Mouse (Mus musculus) MEL (cell line): Measurements from ENCODE around the gene Cyp27b1. TPM values are rescaled to one million over a fixed set of nuclear protein-coding genes. Genes with fewer than 3 reads are reported as not detected.

Experiments
- polyA plus RNA-seq, 2 experiments: library from polyadenylated mRNA; stranded (reverse) in 1 of 2; unstranded in 1 of 2; fragments of >175 nt in 1 of 2; fragments of >200 nt in 1 of 2; gene quantifications; 2 replicates each; pipeline versions ENCODE4 v1.2.1 to v1.2.4; 2012; ENCODE audit warnings: low replicate concordance in 2 of 2, low read depth in 1 of 2; ENCODE audit not compliant: insufficient read length in 2 of 2, insufficient read depth in 1 of 2, missing spikeins in 1 of 2
- total RNA-seq: library from RNA; depleted of rRNA; stranded (reverse); fragments of 300-350 nt; gene quantifications from 2 replicates; pipeline ENCODE4 v1.2.3, GENCODE M21; 2012; rRNA removed

Gene Cyp27b1
- total and polyA plus RNA-seq, 3 experiments: 0.23 to 0.93 TPM; not detected in 1

Other genes starting within 250 kb of the Cyp27b1 start
- gene Atp23, start 146.9 kb upstream of the Cyp27b1 start, total RNA-seq: 23.0 and 23.9 TPM in 2 replicates
- gene Atp23, start 146.9 kb upstream of the Cyp27b1 start, polyA plus RNA-seq: 10 to 100 TPM in 1 of 2 experiments, not detected in 1; 26.1 TPM
- gene Ctdsp2, start 69.5 kb upstream of the Cyp27b1 start, total RNA-seq: 16.7 and 19.3 TPM in 2 replicates
- 10 to 100 TPM in 1 of 2 experiments, not detected in 1; 69.3 TPM for gene Ctdsp2, start 69.5 kb upstream of the Cyp27b1 start, polyA plus RNA-seq
- gene Avil, start 47.5 kb upstream of the Cyp27b1 start, total RNA-seq: 10.1 and 21.6 TPM in 2 replicates
- gene Avil, start 47.5 kb upstream of the Cyp27b1 start, polyA plus RNA-seq: 10 to 100 TPM; 16.0 to 49.7 TPM
- gene Tsfm, start 17.4 kb upstream of the Cyp27b1 start, total RNA-seq: 88.9 and 90.0 TPM in 2 replicates
- 10 to 100 TPM in 1 of 2 experiments, not detected in 1; 84.7 TPM for gene Tsfm, start 17.4 kb upstream of the Cyp27b1 start, polyA plus RNA-seq
- 32.6 and 35.3 TPM in 2 replicates for gene Mettl1, start 6.8 kb upstream of the Cyp27b1 start, total RNA-seq
- gene Mettl1, start 6.8 kb upstream of the Cyp27b1 start, polyA plus RNA-seq: 10 to 100 TPM in 1 of 2 experiments, not detected in 1; 67.3 TPM
- 0.27 and 0.42 TPM in 2 replicates for gene Eef1akmt3, start 6.7 kb upstream of the Cyp27b1 start, total RNA-seq
- gene Eef1akmt3, start 6.7 kb upstream of the Cyp27b1 start, polyA plus RNA-seq: 1 to 10 TPM in 1 of 2 experiments, not detected in 1; 2.3 TPM
- 2.1 and 2.3 TPM in 2 replicates for gene March9, start 11.9 kb downstream of the Cyp27b1 start, total RNA-seq
- 1 to 10 TPM in 1 of 2 experiments, not detected in 1; 5.2 TPM for gene March9, start 11.9 kb downstream of the Cyp27b1 start, polyA plus RNA-seq
- 362 and 443 TPM in 2 replicates for gene Cdk4, start 15.3 kb downstream of the Cyp27b1 start, total RNA-seq
- 1,000 to 10,000 TPM in 1 of 2 experiments, 100 to 1,000 TPM in 1; 843 to 1,325 TPM for gene Cdk4, start 15.3 kb downstream of the Cyp27b1 start, polyA plus RNA-seq
- 49.7 and 57.2 TPM in 2 replicates for gene Tspan31, start 22.0 kb downstream of the Cyp27b1 start, total RNA-seq
- gene Tspan31, start 22.0 kb downstream of the Cyp27b1 start, polyA plus RNA-seq: 10 to 100 TPM in 1 of 2 experiments, not detected in 1; 63.1 TPM
- gene Agap2, start 27.0 kb downstream of the Cyp27b1 start, total RNA-seq: 0.03 and 0.04 TPM in 2 replicates
- gene Agap2, start 27.0 kb downstream of the Cyp27b1 start, polyA plus RNA-seq: under 1 TPM in 1 of 2 experiments, not detected in 1; 0.46 TPM
- 41.5 and 42.4 TPM in 2 replicates for gene Os9, start 72.9 kb downstream of the Cyp27b1 start, total RNA-seq
- 10 to 100 TPM in 1 of 2 experiments, not detected in 1; 60.4 TPM for gene Os9, start 72.9 kb downstream of the Cyp27b1 start, polyA plus RNA-seq
- 23.7 and 24.6 TPM in 2 replicates for gene B4galnt1, start 117.0 kb downstream of the Cyp27b1 start, total RNA-seq
- 10 to 100 TPM; 65.8 to 66.0 TPM for gene B4galnt1, start 117.0 kb downstream of the Cyp27b1 start, polyA plus RNA-seq
- gene Slc26a10, start 132.4 kb downstream of the Cyp27b1 start, total RNA-seq: 0.75 and 1.1 TPM in 2 replicates
- gene Slc26a10, start 132.4 kb downstream of the Cyp27b1 start, polyA plus RNA-seq: 1 to 10 TPM in 1 of 2 experiments, not detected in 1; 1.3 TPM
- 16.9 and 18.3 TPM in 2 replicates for gene Arhgef25, start 141.8 kb downstream of the Cyp27b1 start, total RNA-seq
- 10 to 100 TPM in 1 of 2 experiments, not detected in 1; 44.6 TPM for gene Arhgef25, start 141.8 kb downstream of the Cyp27b1 start, polyA plus RNA-seq
- gene Dtx3, start 147.5 kb downstream of the Cyp27b1 start, total RNA-seq: 24.1 and 30.5 TPM in 2 replicates
- gene Dtx3, start 147.5 kb downstream of the Cyp27b1 start, polyA plus RNA-seq: 100 to 1,000 TPM in 1 of 2 experiments, not detected in 1; 107 TPM
- 31.1 and 31.9 TPM in 2 replicates for gene Pip4k2c, start 163.3 kb downstream of the Cyp27b1 start, total RNA-seq
- 10 to 100 TPM in 1 of 2 experiments, not detected in 1; 58.2 TPM for gene Pip4k2c, start 163.3 kb downstream of the Cyp27b1 start, polyA plus RNA-seq
- gene Kif5a, start 215.1 kb downstream of the Cyp27b1 start, total RNA-seq: 0.42 and 0.52 TPM in 2 replicates
- gene Kif5a, start 215.1 kb downstream of the Cyp27b1 start, polyA plus RNA-seq: 1 to 10 TPM in 1 of 2 experiments, not detected in 1; 1.3 TPM
- 223 and 240 TPM in 2 replicates for gene Dctn2, start 218.1 kb downstream of the Cyp27b1 start, total RNA-seq
- gene Dctn2, start 218.1 kb downstream of the Cyp27b1 start, polyA plus RNA-seq: 100 to 1,000 TPM in 1 of 2 experiments, not detected in 1; 297 TPM
- gene Mbd6, start 240.8 kb downstream of the Cyp27b1 start, total RNA-seq: 4.2 and 5.0 TPM in 2 replicates
- 10 to 100 TPM in 1 of 2 experiments, not detected in 1; 44.8 TPM for gene Mbd6, start 240.8 kb downstream of the Cyp27b1 start, polyA plus RNA-seq